ENCODE assay signal across 14 mouse cellular contexts in the genomic region with DNA sequence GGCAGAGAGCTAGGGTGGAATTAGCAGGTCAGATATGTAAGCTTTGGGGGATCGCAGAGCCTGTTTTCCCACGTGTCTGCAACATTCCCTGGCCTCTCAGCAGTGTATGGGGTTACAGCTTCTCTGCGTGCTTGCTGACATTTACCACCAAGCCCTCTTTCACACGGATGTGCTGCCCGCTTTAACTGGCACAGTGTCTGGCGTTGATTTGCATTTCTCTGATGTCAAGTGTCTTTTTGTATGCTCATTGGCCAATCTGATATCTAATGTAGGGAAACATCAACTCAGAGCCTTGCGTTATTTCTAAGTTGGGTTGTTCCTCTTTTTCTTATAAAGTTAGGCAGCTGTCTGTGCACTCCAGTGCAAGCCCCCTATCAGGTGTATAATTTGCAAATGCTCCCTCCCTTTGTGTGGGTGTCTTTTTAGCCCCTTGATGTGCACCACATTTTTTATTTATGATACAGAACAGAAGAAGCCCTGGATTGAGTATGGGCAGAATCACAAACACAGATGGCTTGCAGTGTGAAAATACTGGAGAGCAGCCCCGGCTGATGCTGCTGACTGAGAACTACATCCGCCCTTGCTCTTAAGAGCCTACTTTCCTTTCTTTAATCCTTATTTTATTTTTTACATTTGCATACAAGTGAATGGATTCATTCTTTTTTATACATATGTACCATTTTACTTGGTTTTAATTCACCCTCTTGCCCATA.
DNase-seq lines count a peak whose midpoint lies in the region; ATAC-seq and TF ChIP-seq lines count a peak whose summit lies in the region.
"Had no signal": no experiment of that assay in that cellular context is flagged by ENCODE, and none has a peak within 500 bp of the region (broad histone marks: within the 10 kb centered on the region; RNA-seq: fewer than 3 reads in every experiment).

No protein-coding gene starts in this region.

- no peak overlapping the region for H3K4me3 ChIP-seq in left cerebral cortex, adult 2 months
- no peak overlapping the region for H3K4me3 ChIP-seq in midbrain, embryonic 16.5 days (ENCODE audit: low read depth, low read length)
- H3K4me3 ChIP-seq: lung, embryonic 15.5 days had no signal

- intact Hi-C loops in left cerebral cortex, postnatal 25 days (cut with DNase I) = no loop called here
- intact Hi-C loops in left cerebral cortex, adult 2 months (cut with DNase I) = no loop called here
- intact Hi-C loops in heart, postnatal 36 days (cut with DNase I) = no loop called here

- peaks cover 13% of the 10 kb centered on the region for H3K4me1 ChIP-seq in midbrain, embryonic 16.5 days (ENCODE audit: control insufficient read depth, insufficient read depth, low read length)
- H3K4me1 ChIP-seq: lung, embryonic 15.5 days had no signal

- ATAC-seq in granulocyte monocyte progenitor cell, adult 5-6 weeks (replicated peaks; ENCODE audit: poor library complexity, severe bottlenecking) = peak; percentile 71
- peak; percentile 76 for ATAC-seq in midbrain, embryonic 16.5 days
- ATAC-seq: CD4-positive, CD25-positive, alpha-beta regulatory T cell, adult 4 months had no signal

- H3K9me3 ChIP-seq in midbrain, embryonic 16.5 days (replicated peaks; ENCODE audit: control insufficient read depth, low read length, poor library complexity, severe bottlenecking) = no peaks in the 10 kb centered on the region
- H3K9me3 ChIP-seq: lung, embryonic 15.5 days had no signal

- peak; percentile 2 to 6 for DNase-seq in left cerebral cortex, postnatal 25 days (ENCODE audit: low spot score in 2 of 2)
- DNase-seq in left cerebral cortex, adult 2 months (ENCODE audit: extremely low spot score in 1 of 2, low spot score in 2 of 2) = no peak
- DNase-seq in brain, embryonic 14.5 days (ENCODE audit: low read depth) = peak; percentile 74
- no peak for DNase-seq in ovary, adult 18-20 months (ENCODE audit: low spot score)
- no peak for DNase-seq in lung, postnatal 25 days (ENCODE audit: low spot score)
- DNase-seq in heart, postnatal 36 days = no peak
- DNase-seq: cerebellum, adult 11 months; layer of hippocampus, adult 9-11 months; thymus, adult 2 months had no signal

- WGBS in midbrain, embryonic 16.5 days = 33% methylated on average over 9 of the region's 9 CpGs

- no peaks in the 10 kb centered on the region for H3K36me3 ChIP-seq in midbrain, embryonic 16.5 days (ENCODE audit: control insufficient read depth, insufficient read depth, low read length)
- H3K36me3 ChIP-seq: lung, embryonic 15.5 days had no signal

- H3K4me2 ChIP-seq in midbrain, embryonic 16.5 days (ENCODE audit: low read length) = peak overlapping the region; percentile 23; the same call in 1 of the 2 replicates
- H3K4me2 ChIP-seq: heart, embryonic 11.5 days; lung, embryonic 15.5 days had no signal

- TF ChIP-seq POLR2A in brain, embryonic 14.5 days (IDR thresholded peaks at IDR 0.05; ENCODE audit: borderline replicate concordance, extremely low read depth, insufficient read depth, insufficient read length, poor library complexity, severe bottlenecking) = no peak

- no peak overlapping the region for H3K9ac ChIP-seq in midbrain, embryonic 16.5 days (ENCODE audit: low read depth, low read length)
- H3K9ac ChIP-seq: lung, embryonic 15.5 days had no signal

- no peak overlapping the region for H3K27ac ChIP-seq in left cerebral cortex, adult 2 months
- H3K27ac ChIP-seq in midbrain, embryonic 16.5 days (ENCODE audit: low read length) = peak overlapping the region; percentile 64
- H3K27ac ChIP-seq: lung, embryonic 15.5 days had no signal

- no peak for TF ChIP-seq CTCF in left cerebral cortex, adult 2 months (IDR thresholded peaks at IDR 0.05)
- no peak for TF ChIP-seq CTCF in brain, embryonic 14.5 days (IDR thresholded peaks at IDR 0.05; ENCODE audit: borderline replicate concordance, extremely low read depth, insufficient read depth, insufficient read length)

- no peaks in the 10 kb centered on the region for H3K27me3 ChIP-seq in midbrain, embryonic 16.5 days (ENCODE audit: control insufficient read depth, insufficient read depth, low read depth, low read length)
- H3K27me3 ChIP-seq: lung, embryonic 15.5 days had no signal

Comparison
In these comparisons a context has a peak if more than half of its experiments do, and no peak if none do; other contexts are left out.
1. DNase-seq: peak in left cerebral cortex, postnatal 25 days (2 of 2) and brain, embryonic 14.5 days (single experiment); none in left cerebral cortex, adult 2 months (0 of 2), ovary, adult 18-20 months (single experiment), lung, postnatal 25 days (single experiment) and heart, postnatal 36 days (0 of 2).